Mouse (Mus musculus) mouse trophoblast stem cell (cell line): ENCODE measurements around the gene Vmn1r212.

ENCODE experiments used
- in situ Hi-C, 2 experiments: fragments of 300-500 bp; cut with MseI, MboI; formaldehyde crosslinking; loops; 2 replicates in 1 of 2; 3 replicates in 1 of 2; pipeline ENCODE4 v1.15.1; 2025

Gene Vmn1r212

DNA sequence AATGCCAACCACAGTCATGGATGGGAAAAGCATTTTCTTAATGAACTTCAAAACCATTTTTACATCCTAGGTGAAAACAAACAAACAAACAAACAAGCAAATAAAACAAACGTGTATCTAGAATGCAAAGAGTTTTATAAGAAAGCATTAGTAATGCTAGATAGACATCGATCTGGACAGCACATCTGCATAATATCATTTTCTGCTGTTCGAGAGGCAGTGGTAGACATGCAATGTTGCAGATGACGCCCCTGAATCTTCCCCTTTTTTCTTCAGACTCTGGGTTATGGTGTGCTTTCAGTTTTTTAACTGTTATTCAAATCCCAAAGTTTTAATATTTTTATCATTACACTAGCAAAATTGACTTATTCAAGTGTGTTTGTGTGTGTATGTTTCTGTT lies at the start of gene Vmn1r212:
Gene Vmn1r212, minus strand, starts transcription at position 101 of the 400 bp plus-strand sequence.
- in situ Hi-C loops: loop anchor here in 1 of 2 experiments (25.0 kb wide), 3 partner anchors 153 to 403 kb away; partner anchors contain the start of genes Vmn1r214 and Vmn1r218

DNA sequence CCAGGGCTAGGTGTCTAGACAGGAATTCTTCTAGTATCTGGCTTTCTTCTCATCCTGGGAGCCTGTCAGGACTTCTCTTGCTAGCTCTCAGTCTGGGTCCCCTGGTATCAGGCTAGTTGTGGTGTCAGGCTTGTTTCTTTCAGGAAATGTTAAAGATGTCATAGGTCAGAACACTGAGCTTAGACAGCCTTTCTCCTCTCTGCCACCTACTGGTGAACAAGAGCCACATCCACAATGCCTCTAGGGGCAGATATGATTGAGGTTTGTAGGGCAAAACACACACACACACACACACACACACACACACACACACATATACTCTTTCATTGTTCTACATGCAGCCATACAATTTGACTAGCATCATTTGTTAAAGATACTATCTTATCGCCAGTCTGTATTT lies 4.7 kb downstream of the Vmn1r212 start:
- in situ Hi-C loops: loop anchor here in 1 of 2 experiments (25.0 kb wide), 3 partner anchors 158 to 408 kb away; partner anchors contain the start of genes Vmn1r214 and Vmn1r218

DNA sequence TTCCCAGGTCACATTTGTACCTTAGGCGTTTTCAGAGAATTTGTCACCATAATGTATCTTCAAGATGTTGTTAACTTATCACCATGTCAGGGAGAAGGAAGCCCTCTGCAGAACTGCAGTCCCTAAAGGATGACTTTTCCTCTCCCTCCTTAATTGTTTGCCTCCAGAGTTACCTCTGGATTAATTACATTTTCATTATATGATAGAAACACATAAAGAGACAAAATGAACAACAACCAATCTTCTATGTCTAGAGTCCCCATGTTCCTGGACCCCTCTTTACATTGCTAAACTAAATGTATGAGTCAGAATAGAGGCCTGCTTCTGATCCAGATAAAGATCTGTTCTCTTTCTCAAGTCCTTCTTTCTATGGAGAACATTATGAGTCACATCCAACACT lies 26.5 kb downstream of the Vmn1r212 start, which contains the start of gene Vmn1r211:
Gene Vmn1r211, minus strand, starts transcription at position 101 of the 400 bp plus-strand sequence.
- in situ Hi-C loops: loop anchor here (25.0 kb wide), 2 partner anchors 195 to 555 kb away; partner anchors contain the start of gene Abt1 (in 1 of the 2)

DNA sequence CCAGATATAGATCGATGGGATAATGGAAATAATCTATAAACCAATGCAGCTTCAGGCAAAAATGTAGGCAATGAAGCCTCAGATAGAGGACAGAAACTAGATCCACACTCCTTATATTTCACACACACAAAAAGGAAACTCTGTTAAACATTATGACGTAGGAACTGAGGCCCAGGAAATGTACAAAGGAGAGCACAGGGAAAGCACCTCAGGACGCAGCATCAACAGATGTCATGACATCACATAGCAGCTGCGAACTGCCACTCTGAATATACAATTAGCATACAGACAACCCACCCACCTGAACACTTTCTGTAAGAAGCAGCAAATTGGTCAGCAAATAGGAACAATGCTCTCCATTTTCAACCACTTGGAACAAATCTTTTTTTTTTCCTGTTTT lies 29.2 kb downstream of the Vmn1r212 start:
- in situ Hi-C loops: loop anchor here (25.0 kb wide), 2 partner anchors 192 to 558 kb away; partner anchors contain the start of gene Abt1 (in 1 of the 2)

DNA sequence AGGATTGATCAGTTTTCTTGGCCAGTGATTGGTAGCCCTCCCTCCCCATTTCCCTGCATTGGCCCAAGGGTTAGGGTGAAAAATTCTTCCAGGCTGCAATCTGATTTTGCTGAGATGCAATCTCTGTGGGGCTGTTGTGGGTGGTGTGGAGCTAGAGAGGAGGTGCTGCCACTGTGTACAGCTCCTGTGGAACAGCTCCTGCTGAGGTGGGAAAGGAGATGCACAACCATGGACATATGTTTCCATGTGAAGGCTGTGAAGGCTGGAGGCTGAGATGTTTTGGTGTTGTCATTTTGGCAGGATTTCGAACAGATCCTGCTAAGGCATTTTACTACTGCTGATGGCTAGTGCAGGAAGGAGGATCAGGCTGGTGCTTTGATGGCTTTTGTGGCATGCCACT lies 37.2 kb downstream of the Vmn1r212 start:
- in situ Hi-C loops: loop anchor here in 1 of 2 experiments (25.0 kb wide), 1 partner anchor 566 kb away; the partner anchor contains the start of gene Abt1

DNA sequence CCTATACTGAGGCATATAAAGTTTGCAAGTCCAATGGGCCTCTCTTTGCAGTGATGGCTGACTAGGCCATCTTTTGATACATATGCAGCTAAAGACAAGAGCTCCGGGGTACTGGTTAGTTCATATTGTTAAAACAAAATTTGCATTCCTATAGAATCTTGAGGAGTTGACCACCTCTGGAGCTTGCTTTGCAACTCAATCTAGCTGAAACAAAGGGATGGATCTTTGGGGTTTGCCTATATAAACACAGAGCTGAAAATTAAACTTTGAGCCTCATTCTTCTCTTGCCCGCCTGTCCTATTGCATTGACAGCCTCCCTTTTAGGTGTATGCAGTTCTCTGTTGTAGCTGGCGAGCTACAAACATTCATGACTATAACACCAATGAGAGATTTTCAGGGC lies 39.7 kb downstream of the Vmn1r212 start:
- in situ Hi-C loops: loop anchor here in 1 of 2 experiments (25.0 kb wide), 1 partner anchor 568 kb away; the partner anchor contains the start of gene Abt1
